Mouse (Mus musculus) adrenal gland, postnatal 14 days (tissue): Measurements from ENCODE around the gene Ssty2. TPM values are rescaled to one million over a fixed set of nuclear protein-coding genes. Genes with fewer than 3 reads are reported as not detected.
"Not testable (repeated sequence)": the region's sequence is repeated elsewhere in the genome, so short reads cannot be mapped to it uniquely, and the experiment has no call there.

Source experiments
- DNase-seq: peaks from one replicate; pipeline ENCODE4 v3.0.0; 2021; ENCODE audit warnings: mixed read lengths
- long read RNA-seq, 2 experiments: library from polyadenylated mRNA; stranded (forward); transcript quantifications; one replicate each; pipeline ENCODE4 v2.0.0; 2021
- total RNA-seq: library from RNA; stranded (reverse); gene quantifications from 2 replicates; pipeline ENCODE4 v1.2.3, GENCODE M21; 2021

Ssty2 gene
- total RNA-seq = not detected in 2 replicates
- long read RNA-seq, experiment 1 = 0 reads
- long read RNA-seq, experiment 2 = 0 reads

- DNase-seq = not testable (repeated sequence)
Measured at GRCm38 (mm10) chrY:67047972-67048371, at the start of gene Ssty2. Gene Ssty2, minus strand, starts transcription at chrY:67048072.
